In genomic region chr13:56094544-56094943, GRCm38 (mm10) we compare ENCODE assay signal across 18 mouse cellular contexts. TPM values are rescaled to one million over a fixed set of nuclear protein-coding genes. Genes with fewer than 3 reads are reported as not detected.
DNase-seq lines count a peak whose midpoint lies in the region; ATAC-seq lines count a peak whose summit lies in the region.
"Had no signal": no experiment of that assay in that cellular context is flagged by ENCODE, and none has a peak within 500 bp of the region (broad histone marks: within the 10 kb centered on the region; RNA-seq: fewer than 3 reads in every experiment).

No protein-coding gene starts in this region.

- H3K4me3 ChIP-seq in heart, embryonic 16.5 days (ENCODE audit: low read length): no peak overlapping the region
- no peak overlapping the region for H3K4me3 ChIP-seq in heart, embryonic 11.5 days (ENCODE audit: low read depth, low read length)
- no peak overlapping the region for H3K4me3 ChIP-seq in midbrain, embryonic 13.5 days (replicated peaks)
- H3K4me3 ChIP-seq in midbrain, embryonic 16.5 days (ENCODE audit: low read depth, low read length): no peak overlapping the region
- H3K4me3 ChIP-seq: stomach, embryonic 15.5 days had no signal

- H3K9ac ChIP-seq in heart, embryonic 16.5 days (ENCODE audit: low read length): peak overlapping the region; percentile 13; the same call in 1 of the 2 replicates
- no peak overlapping the region for H3K9ac ChIP-seq in heart, embryonic 11.5 days (ENCODE audit: low read depth, low read length)
- H3K9ac ChIP-seq in midbrain, embryonic 13.5 days (replicated peaks): no peak overlapping the region
- no peak overlapping the region for H3K9ac ChIP-seq in midbrain, embryonic 16.5 days (ENCODE audit: low read depth, low read length)
- H3K9ac ChIP-seq: stomach, embryonic 15.5 days had no signal

- H3K4me2 ChIP-seq in heart, embryonic 16.5 days (ENCODE audit: low read depth, low read length): no peak overlapping the region
- no peak overlapping the region for H3K4me2 ChIP-seq in heart, embryonic 11.5 days
- H3K4me2 ChIP-seq in midbrain, embryonic 13.5 days (replicated peaks): no peak overlapping the region
- H3K4me2 ChIP-seq in midbrain, embryonic 16.5 days (ENCODE audit: low read length): no peak overlapping the region
- H3K4me2 ChIP-seq: midbrain, embryonic 11.5 days; stomach, embryonic 15.5 days had no signal

- H3K27ac ChIP-seq in heart, embryonic 16.5 days (ENCODE audit: low read length): peak overlapping the region; percentile 22
- H3K27ac ChIP-seq in heart, embryonic 11.5 days (ENCODE audit: low read depth, low read length): no peak overlapping the region
- peak overlapping the region; percentile 45 for H3K27ac ChIP-seq in midbrain, embryonic 13.5 days
- H3K27ac ChIP-seq in midbrain, embryonic 16.5 days (ENCODE audit: low read length): no peak overlapping the region
- H3K27ac ChIP-seq: stomach, embryonic 15.5 days had no signal

- peaks cover 34% of the 10 kb centered on the region for H3K4me1 ChIP-seq in heart, embryonic 16.5 days (ENCODE audit: control insufficient read depth, insufficient read depth, low read length)
- peaks cover 16% of the 10 kb centered on the region; the same call in 1 of the 2 replicates for H3K4me1 ChIP-seq in heart, embryonic 11.5 days (ENCODE audit: control insufficient read depth, insufficient read depth, low read length)
- peaks cover 19% of the 10 kb centered on the region for H3K4me1 ChIP-seq in midbrain, embryonic 13.5 days (replicated peaks)
- peaks cover 18% of the 10 kb centered on the region for H3K4me1 ChIP-seq in midbrain, embryonic 16.5 days (ENCODE audit: control insufficient read depth, insufficient read depth, low read length)
- H3K4me1 ChIP-seq: stomach, embryonic 15.5 days had no signal

- peak; percentile 37 to 46 for DNase-seq in cerebellum, postnatal 14 days
- no peak for DNase-seq in cerebellum, adult 9-10 months
- no peak for DNase-seq in frontal cortex, postnatal 36 days (ENCODE audit: low spot score in 2 of 2)
- DNase-seq: adrenal gland, postnatal 36 days; gastrocnemius, postnatal 36 days; liver; lung, adult 18-20 months; lung, postnatal 4 days; retina, postnatal 1 day had no signal

- H3K36me3 ChIP-seq in heart, embryonic 16.5 days (ENCODE audit: control insufficient read depth, insufficient read depth): peaks cover 24% of the 10 kb centered on the region
- H3K36me3 ChIP-seq in heart, embryonic 11.5 days (ENCODE audit: control insufficient read depth, insufficient read depth, low read length): peaks cover 19% of the 10 kb centered on the region
- H3K36me3 ChIP-seq in midbrain, embryonic 13.5 days: peaks cover 53% of the 10 kb centered on the region
- H3K36me3 ChIP-seq in midbrain, embryonic 16.5 days (ENCODE audit: control insufficient read depth, insufficient read depth, low read length): peaks cover 12% of the 10 kb centered on the region; the same call in 1 of the 2 replicates

- WGBS in heart, embryonic 16.5 days: 54% methylated on average over 8 of the region's 8 CpGs
- WGBS in heart, embryonic 11.5 days (ENCODE audit: insufficient replicate concordance): 85% methylated on average over 8 of the region's 8 CpGs
- WGBS in midbrain, embryonic 13.5 days: 90% methylated on average over 8 of the region's 8 CpGs
- WGBS in midbrain, embryonic 16.5 days: 86% methylated on average over 8 of the region's 8 CpGs

- H3K9me3 ChIP-seq in heart, embryonic 16.5 days (replicated peaks; ENCODE audit: control insufficient read depth, low read length): no peaks in the 10 kb centered on the region
- H3K9me3 ChIP-seq in heart, embryonic 11.5 days (replicated peaks; ENCODE audit: control insufficient read depth, low read length): no peaks in the 10 kb centered on the region
- H3K9me3 ChIP-seq in midbrain, embryonic 13.5 days: no peaks in the 10 kb centered on the region
- H3K9me3 ChIP-seq in midbrain, embryonic 16.5 days (replicated peaks; ENCODE audit: control insufficient read depth, low read length, poor library complexity, severe bottlenecking): no peaks in the 10 kb centered on the region
- H3K9me3 ChIP-seq: stomach, embryonic 15.5 days had no signal

- H3K27me3 ChIP-seq in heart, embryonic 16.5 days (ENCODE audit: control insufficient read depth, insufficient read depth, low read length): no peaks in the 10 kb centered on the region
- H3K27me3 ChIP-seq in heart, embryonic 11.5 days (ENCODE audit: control insufficient read depth, insufficient read depth, low read length): no peaks in the 10 kb centered on the region
- H3K27me3 ChIP-seq in midbrain, embryonic 13.5 days: no peaks in the 10 kb centered on the region
- H3K27me3 ChIP-seq in midbrain, embryonic 16.5 days (ENCODE audit: control insufficient read depth, insufficient read depth, low read depth, low read length): no peaks in the 10 kb centered on the region
- H3K27me3 ChIP-seq: CH12.LX; stomach, embryonic 15.5 days had no signal

- ATAC-seq in heart, embryonic 16.5 days (replicated peaks; ENCODE audit: extremely low read depth, insufficient read depth, low FRiP score): no peak
- no peak for ATAC-seq in heart, embryonic 11.5 days (replicated peaks; ENCODE audit: insufficient number of reproducible peaks, low FRiP score, low TSS enrichment)
- no peak for ATAC-seq in midbrain, embryonic 13.5 days
- no peak for ATAC-seq in midbrain, embryonic 16.5 days
- ATAC-seq in CD4-positive, CD25-positive, alpha-beta regulatory T cell, adult 4 months: no peak
- ATAC-seq: inflammation-experienced regulatory T-cells, adult 6 months had no signal

RNA-seq across cellular contexts. Expression of gene H2afy, which starts 41.6 kb away (rescaled TPM):
- polyA plus RNA-seq in heart, embryonic 16.5 days (2015; fragmentation: Nextera tagmentation; extraction: Ambion mirVana): 114 and 120 TPM in 2 replicates
- polyA plus RNA-seq in heart, embryonic 11.5 days (2014; fragmentation: Nextera tagmentation; extraction: Ambion mirVana): 154 and 162 TPM in 2 replicates
- polyA plus RNA-seq in midbrain, embryonic 13.5 days (2015; fragmentation: Nextera tagmentation; extraction: Ambion mirVana): 414 and 443 TPM in 2 replicates
- 243 and 285 TPM in 2 replicates for polyA plus RNA-seq in midbrain, embryonic 16.5 days (2015; fragmentation: Nextera tagmentation; extraction: Ambion mirVana)
- 100 to 1,000 TPM; 106 to 135 TPM for polyA plus RNA-seq in CD4-positive, CD25-positive, alpha-beta regulatory T cell, adult 4 months (2017; shearing (Covaris generic))

Comparison
In these comparisons a context has a peak if more than half of its experiments do, and no peak if none do; other contexts are left out.
1. DNase-seq: peak in cerebellum, postnatal 14 days (2 of 2); none in cerebellum, adult 9-10 months (single experiment) and frontal cortex, postnatal 36 days (0 of 2).
2. H3K27ac ChIP-seq: peak in heart, embryonic 16.5 days (single experiment) and midbrain, embryonic 13.5 days (single experiment); none in heart, embryonic 11.5 days (single experiment) and midbrain, embryonic 16.5 days (single experiment).